Mouse (Mus musculus) olfactory bulb, adult 2 months (tissue): ENCODE measurements at regions not wholly inside any gene's neighbourhood (a gene's known extent, or its start where the extent isn't known, plus 50 kb on each side); places are given as distances from the start of the nearest gene placed in this dataset.

Experiments
- H3K27ac ChIP-seq: fragments of 200-500 bp; 2 replicates; pipeline ENCODE4 v1.5.1; 2012; ENCODE audit warnings: low read depth, low read length; ENCODE audit not compliant: insufficient read depth
- H3K4me1 ChIP-seq: fragments of 200-500 bp; 2 replicates; pipeline ENCODE4 v1.6.1; 2012; ENCODE audit warnings: low read length; ENCODE audit not compliant: control insufficient read depth, insufficient read depth
- H3K4me3 ChIP-seq: fragments of 200-500 bp; 2 replicates; pipeline ENCODE4 v1.5.1; 2012; ENCODE audit warnings: mild to moderate bottlenecking, low read depth, low read length, moderate library complexity; ENCODE audit not compliant: insufficient read depth
- CTCF ChIP-seq: fragments of 200-500 bp; IDR thresholded peaks from 2 replicates; pipeline ENCODE4 v1.5.1; 2012; ENCODE audit warnings: low read depth, mild to moderate bottlenecking, low read length, moderate library complexity; ENCODE audit not compliant: insufficient read depth
- POLR2A ChIP-seq: fragments of 200-500 bp; IDR thresholded peaks from 2 replicates; pipeline ENCODE4 v1.6.1; 2012; ENCODE audit warnings: mild to moderate bottlenecking, low read depth, low read length, moderate library complexity; ENCODE audit not compliant: insufficient read depth
- WGBS: fragments of 180-500 bp; shearing (Covaris S2); methylation state at CpG from one replicate; pipeline ENCODE4 v1.1.7; 2018; 5-methylcytosine and 5-hydroxymethylcytosine counted together

DNA sequence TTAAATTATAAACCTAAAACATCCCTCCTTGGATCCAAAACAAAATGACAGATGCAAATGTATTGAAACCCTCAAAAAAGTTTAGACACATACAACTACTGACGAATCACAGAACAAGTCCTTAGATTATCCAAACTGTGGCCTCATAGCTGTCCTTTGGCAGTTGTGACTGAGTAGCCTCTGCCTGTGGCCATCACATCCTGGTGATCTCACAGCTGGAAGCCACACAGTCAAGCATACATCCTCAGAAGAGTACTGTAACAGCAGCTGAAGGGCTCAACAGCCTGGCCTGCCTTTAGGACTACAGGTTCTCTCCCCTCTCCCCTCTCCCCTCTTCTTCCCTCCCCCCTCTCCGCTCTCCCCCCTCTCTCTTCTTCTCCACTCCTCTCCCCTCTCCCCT, 80.0 kb upstream of the Thbs1 start:
- TF ChIP-seq CTCF (no peak), POLR2A (no peak)
- 85% methylated on average over 2 of the region's 2 CpGs for WGBS

DNA sequence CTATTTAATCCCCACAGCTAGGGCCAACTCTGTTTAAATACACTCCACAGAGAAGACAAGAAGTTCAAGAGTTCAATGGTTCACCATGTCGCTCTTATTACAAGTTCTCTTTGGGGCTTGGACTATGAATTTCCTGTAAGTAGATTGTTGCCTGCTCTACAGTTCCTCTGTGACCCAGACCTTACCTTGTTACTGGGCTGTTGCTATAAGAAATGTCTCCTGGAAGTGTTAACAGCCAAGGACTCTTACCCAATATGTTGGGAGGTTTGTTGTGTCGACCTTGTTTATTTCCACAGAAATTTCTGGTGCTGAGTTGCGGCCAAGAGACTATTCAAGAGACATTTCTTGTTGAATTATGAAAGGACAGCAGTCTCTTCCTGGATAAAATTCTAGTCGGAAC, 78.3 kb upstream of the Thbs1 start:
- H3K27ac ChIP-seq, result no peak overlapping the region
- no peak overlapping the region for H3K4me3 ChIP-seq
- TF ChIP-seq CTCF (no peak), POLR2A (no peak)
- 91% methylated on average over 4 of the region's 4 CpGs for WGBS
- no peaks in the 10 kb centered on the region for H3K4me1 ChIP-seq

More for the DNA sequence above, 80.0 kb upstream of the Thbs1 start:
- H3K27ac ChIP-seq, result no peak overlapping the region
- H3K4me1 ChIP-seq, result no peaks in the 10 kb centered on the region
- no peak overlapping the region for H3K4me3 ChIP-seq

DNA sequence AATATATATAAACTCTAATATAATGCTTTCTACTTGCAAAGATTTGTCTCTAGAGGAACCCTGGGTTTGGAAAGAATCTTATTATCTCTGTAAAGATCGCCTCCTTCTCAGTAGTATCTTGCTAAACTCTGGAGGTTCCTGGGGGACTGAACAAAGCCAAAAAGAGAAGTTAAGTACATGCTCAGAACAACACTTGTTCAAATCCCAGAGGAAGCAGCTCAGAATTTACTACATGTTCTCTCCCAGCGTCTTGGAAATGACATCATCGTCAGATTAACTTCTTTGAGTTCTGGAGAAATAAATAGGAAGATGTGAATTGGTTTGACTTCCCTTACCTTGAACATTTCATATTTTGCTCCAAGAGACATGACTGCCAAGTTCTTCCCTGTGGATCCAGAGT, 77.7 kb upstream of the Thbs1 start:
- H3K4me1 ChIP-seq, result no peaks in the 10 kb centered on the region
- TF ChIP-seq CTCF (no peak), POLR2A (no peak)
- H3K27ac ChIP-seq, result no peak overlapping the region
- H3K4me3 ChIP-seq, result no peak overlapping the region
- 92% methylated on average over 3 of the region's 3 CpGs for WGBS

DNA sequence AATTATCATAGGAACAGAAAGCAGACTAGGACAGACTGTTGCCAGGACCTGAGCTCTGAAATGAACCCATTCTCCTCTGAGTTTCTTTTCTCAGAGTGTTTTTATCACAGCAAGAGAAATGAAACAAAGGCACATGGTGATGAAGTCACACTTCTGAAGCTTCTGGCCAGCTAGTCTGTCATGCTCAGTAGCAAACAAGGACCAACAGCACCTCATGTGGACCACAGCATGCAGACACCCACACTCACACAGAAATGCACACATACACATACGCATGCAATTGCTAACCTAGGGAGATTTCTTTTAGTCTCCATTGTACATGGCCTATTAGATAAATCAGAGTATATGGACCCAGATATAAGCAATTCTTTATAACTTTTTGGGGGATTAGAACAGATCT, 76.3 kb upstream of the Thbs1 start:
- WGBS, result 92% methylated on average over 1 of the region's 1 CpGs
- Histone ChIP-seq H3K4me1 (no peaks in the 10 kb centered on the region), H3K4me3 (no peak overlapping the region), H3K27ac (no peak overlapping the region)
- TF ChIP-seq POLR2A, result no peak
- TF ChIP-seq CTCF, result no peak

DNA sequence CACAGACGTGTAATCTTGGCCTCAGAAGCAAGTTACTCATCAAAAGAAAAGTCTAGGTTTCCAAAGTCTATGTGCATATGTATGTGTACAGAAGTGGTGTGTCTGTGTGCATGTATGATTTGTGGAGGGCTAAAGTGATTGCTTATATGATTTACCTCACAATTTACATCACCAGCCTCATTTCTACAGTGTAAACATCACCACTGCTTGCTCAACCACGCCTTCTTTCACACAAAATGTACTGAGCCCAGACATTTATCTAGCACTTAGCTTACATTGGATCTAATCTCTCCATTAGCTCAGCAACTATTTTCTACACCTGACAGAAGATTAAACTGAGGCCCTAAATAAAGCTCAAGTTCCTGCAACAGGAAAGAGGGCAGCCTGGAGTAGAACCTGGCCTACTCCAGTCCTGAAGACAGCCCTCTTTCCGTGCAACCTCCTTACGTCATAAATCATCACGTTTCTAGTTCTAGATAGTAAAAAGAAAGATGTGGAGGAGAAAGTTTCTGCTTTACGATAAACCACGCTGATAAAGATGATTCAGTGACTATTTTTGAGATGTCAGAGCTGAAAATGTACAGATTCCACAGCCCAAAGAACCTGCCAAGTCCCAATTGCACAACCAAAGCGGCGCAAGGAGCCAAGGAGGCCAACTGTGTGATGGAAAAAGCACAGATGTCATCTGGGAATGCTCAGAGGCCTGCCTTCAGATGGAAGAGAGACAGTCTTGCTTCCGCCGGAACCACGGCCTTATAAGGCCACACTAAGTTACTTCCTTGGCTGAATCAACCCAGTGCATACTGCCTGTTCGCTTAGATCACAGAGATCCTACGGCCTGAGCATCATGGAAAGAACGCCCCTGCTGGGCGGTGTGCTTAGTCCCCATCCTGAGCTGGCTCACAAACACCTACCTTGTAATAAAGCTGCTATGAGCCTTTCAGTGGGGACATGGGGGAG, 72.5 kb upstream of the Thbs1 start:
- Histone ChIP-seq H3K4me1 (no peaks in the 10 kb centered on the region), H3K27ac (no peak overlapping the region), H3K4me3 (no peak overlapping the region)
- whole genome bisulfite sequencing, result 93% methylated on average over 16 of the region's 16 CpGs
- TF ChIP-seq CTCF, result no peak
- TF ChIP-seq POLR2A, result no peak

DNA sequence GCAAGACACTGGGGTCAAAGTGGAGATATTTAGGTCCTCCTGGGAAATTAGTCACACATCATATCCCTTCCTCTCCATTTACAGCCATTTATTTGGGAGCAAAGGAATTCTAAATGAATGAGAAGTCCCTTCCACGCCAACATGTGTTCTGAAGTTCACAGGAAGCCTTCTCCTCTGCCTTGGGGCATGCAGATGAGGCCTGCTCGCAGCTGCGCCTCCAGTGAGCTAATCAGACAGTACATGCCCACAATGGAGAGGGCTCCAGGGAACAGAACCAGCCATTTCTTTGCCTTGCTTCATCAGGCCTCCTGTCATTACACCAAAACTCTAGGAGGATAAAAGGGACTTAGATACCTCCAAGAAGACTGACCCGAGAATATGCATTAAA, 71.9 kb upstream of the Thbs1 start:
- Histone ChIP-seq H3K27ac (no peak overlapping the region), H3K4me3 (no peak overlapping the region), H3K4me1 (no peaks in the 10 kb centered on the region)
- 96% methylated on average over 4 of the region's 4 CpGs for WGBS
- TF ChIP-seq CTCF, result no peak
- no peak for TF ChIP-seq POLR2A

DNA sequence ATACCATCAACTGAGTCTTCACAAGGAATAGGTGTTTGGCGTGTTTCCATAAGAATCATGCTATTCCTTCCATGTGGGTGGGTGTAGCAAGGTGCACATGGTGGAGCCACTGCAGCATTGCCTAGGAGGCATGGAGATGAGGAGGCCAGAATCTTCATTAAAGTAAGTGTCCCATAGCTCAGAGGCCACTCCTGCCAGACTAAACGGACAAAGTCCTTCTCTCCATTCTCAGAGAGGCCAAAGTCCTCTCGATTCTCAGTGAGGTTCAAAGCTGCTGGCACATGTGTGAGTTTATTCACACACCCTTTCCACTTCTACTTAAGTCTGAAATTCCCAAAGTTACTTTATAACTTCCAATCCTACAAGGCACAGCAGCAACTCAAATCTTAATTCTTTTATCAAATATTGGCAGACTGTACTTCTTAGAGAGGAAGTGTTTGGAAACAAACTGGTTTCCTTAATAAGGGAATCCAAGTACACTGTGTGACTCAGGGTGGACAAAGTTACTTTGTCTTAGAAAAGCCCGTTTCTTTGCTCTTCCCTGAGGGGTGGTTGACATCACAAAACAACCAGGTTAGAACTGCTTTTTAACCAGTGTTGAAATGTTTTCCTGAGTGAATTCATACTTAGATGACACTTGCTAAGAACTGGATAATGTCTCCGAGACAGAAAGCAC, 69.2 kb upstream of the Thbs1 start:
- 80% methylated on average over 5 of the region's 5 CpGs for WGBS
- Histone ChIP-seq H3K4me3 (no peak overlapping the region), H3K4me1 (no peaks in the 10 kb centered on the region), H3K27ac (no peak overlapping the region)
- TF ChIP-seq CTCF, result no peak
- TF ChIP-seq POLR2A, result no peak

DNA sequence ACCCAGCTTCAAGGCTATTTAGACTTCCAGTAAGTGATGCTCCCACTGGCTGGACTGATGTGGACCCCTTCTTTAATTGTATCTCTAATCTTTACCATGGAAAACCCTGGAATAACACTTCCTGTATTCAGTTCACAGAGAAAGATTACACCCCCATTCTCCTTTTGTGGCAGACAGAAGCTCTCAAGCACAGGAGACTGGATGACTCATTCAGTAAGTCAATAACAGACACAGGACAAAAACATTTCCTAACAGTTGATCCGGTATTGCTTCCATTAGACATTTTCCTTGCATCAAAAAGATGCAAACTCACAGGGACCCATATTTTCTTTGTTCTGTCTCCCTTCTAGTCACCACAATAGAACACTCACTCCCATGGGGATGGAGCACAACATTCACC, 67.0 kb upstream of the Thbs1 start:
- TF ChIP-seq CTCF (no peak), POLR2A (no peak)
- 51% methylated on average over 1 of the region's 1 CpGs for WGBS

DNA sequence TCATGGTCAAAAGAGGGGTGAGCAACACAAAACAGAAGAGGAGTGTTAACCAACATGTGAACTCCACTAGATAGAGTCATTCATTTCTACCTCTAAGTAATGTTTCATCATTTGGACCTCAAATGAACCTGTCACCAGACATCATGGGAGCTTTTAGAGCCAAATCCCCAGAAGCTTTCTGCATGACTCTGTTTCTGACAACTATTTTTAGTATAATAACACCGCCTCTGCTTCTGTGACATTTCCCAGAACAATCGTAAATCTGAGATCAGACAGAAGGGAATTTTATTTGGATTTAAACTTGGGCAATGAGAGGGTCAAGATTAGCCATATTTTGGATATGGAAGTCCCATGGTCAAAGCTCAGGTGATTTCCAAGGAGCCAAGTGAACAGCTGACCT, 61.4 kb upstream of the Thbs1 start:
- H3K4me3 ChIP-seq, result no peak overlapping the region
- WGBS, result 78% methylated on average over 2 of the region's 2 CpGs
- no peak for TF ChIP-seq CTCF
- no peak for TF ChIP-seq POLR2A
- H3K27ac ChIP-seq, result no peak overlapping the region
- no peaks in the 10 kb centered on the region for H3K4me1 ChIP-seq

More for the DNA sequence above, 67.0 kb upstream of the Thbs1 start:
- H3K4me3 ChIP-seq, result no peak overlapping the region
- no peaks in the 10 kb centered on the region for H3K4me1 ChIP-seq
- no peak overlapping the region for H3K27ac ChIP-seq
